Mouse (Mus musculus): ENCODE results near the gene Dnah8. TPM values are rescaled to one million over a fixed set of nuclear protein-coding genes. Genes with fewer than 3 reads are reported as not detected.

Gene Dnah8
- polyA plus RNA-seq, 1 experiment from 2014 or later, result 1.5 TPM

GRCm38 (mm10) chr17:30611221-30612074 is 12.7 kb upstream of the Dnah8 start:
- peak overlapping the region; percentile 66 for H3K4me3 ChIP-seq (ENCODE audit: low read depth, low read length)
- H3K4me2 ChIP-seq (ENCODE audit: low read depth, low read length), result peak overlapping the region; percentile 53
- H3K36me3 ChIP-seq (replicated peaks; ENCODE audit: control insufficient read depth, insufficient read depth, low read depth, low read length), result no peaks in the 10 kb centered on the region
- H3K9me3 ChIP-seq (replicated peaks; ENCODE audit: control insufficient read depth, low read length), result no peaks in the 10 kb centered on the region
- H3K27me3 ChIP-seq (ENCODE audit: control insufficient read depth, insufficient read depth, low read length), result no peaks in the 10 kb centered on the region
- no peaks in the 10 kb centered on the region; the same call in 1 of the 2 replicates for H3K4me1 ChIP-seq (ENCODE audit: control insufficient read depth, insufficient read depth, low read length)
- no peak overlapping the region for H3K27ac ChIP-seq (replicated peaks; ENCODE audit: low read depth, low read length)
- peak overlapping the region; percentile 81 for H3K9ac ChIP-seq (replicated peaks; ENCODE audit: low read length)
- WGBS, result 26% methylated on average over 18 of the region's 18 CpGs
- ATAC-seq (replicated peaks; ENCODE audit: insufficient number of reproducible peaks, low FRiP score, low TSS enrichment, low read depth), result no peak
- peak; percentile 3 for DNase-seq (ENCODE audit: low spot score)

GRCm38 (mm10) chr17:30612075-30612859 is 11.9 kb upstream of the Dnah8 start:
- DNase-seq (ENCODE audit: low spot score) (peak; percentile 95), ATAC-seq (replicated peaks; ENCODE audit: insufficient number of reproducible peaks, low FRiP score, low TSS enrichment, low read depth) (peak; percentile 100)
- Histone ChIP-seq H3K4me1 (ENCODE audit: control insufficient read depth, insufficient read depth, low read length) (no peaks in the 10 kb centered on the region; the same call in 1 of the 2 replicates), H3K27ac (replicated peaks; ENCODE audit: low read depth, low read length) (0 out of 2 replicates have a peak overlapping the region, but pooled peaks have one; percentile 16), H3K4me3 (ENCODE audit: low read depth, low read length) (peak overlapping the region; percentile 66), H3K36me3 (replicated peaks; ENCODE audit: control insufficient read depth, insufficient read depth, low read depth, low read length) (no peaks in the 10 kb centered on the region), H3K4me2 (ENCODE audit: low read depth, low read length) (peak overlapping the region; percentile 53), H3K9me3 (replicated peaks; ENCODE audit: control insufficient read depth, low read length) (no peaks in the 10 kb centered on the region), H3K9ac (replicated peaks; ENCODE audit: low read length) (peak overlapping the region; percentile 81), H3K27me3 (ENCODE audit: control insufficient read depth, insufficient read depth, low read length) (no peaks in the 10 kb centered on the region)
- under 1% methylated on average over 34 of the region's 34 CpGs for WGBS

DNA sequence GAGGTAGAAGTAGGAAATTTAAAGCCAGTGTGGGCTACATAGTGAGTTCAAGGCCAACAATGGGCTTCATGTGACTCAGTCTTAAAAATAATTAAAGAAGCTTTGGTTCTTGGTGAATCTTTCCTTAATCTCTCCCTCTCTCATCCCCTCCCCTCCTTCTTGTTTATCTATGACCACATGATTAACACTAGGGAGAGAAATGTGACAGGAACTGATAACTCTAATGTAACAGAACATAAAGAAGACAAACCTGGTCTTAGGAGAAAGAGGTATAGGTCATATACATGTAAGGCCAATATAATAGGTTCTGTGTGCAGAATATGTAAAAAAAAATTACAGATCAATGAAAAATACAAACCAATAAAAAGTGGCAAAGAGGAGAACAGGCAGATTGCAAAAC is 10.8 kb upstream of the Dnah8 start:
- Histone ChIP-seq H3K27me3 (ENCODE audit: control insufficient read depth, insufficient read depth, low read length) (no peaks in the 10 kb centered on the region), H3K36me3 (replicated peaks; ENCODE audit: control insufficient read depth, insufficient read depth, low read depth, low read length) (no peaks in the 10 kb centered on the region), H3K9ac (replicated peaks; ENCODE audit: low read length) (no peak overlapping the region), H3K4me3 (ENCODE audit: low read depth, low read length) (no peak overlapping the region), H3K27ac (replicated peaks; ENCODE audit: low read depth, low read length) (no peak overlapping the region), H3K4me1 (ENCODE audit: control insufficient read depth, insufficient read depth, low read length) (no peaks in the 10 kb centered on the region; the same call in 1 of the 2 replicates), H3K4me2 (ENCODE audit: low read depth, low read length) (no peak overlapping the region), H3K9me3 (replicated peaks; ENCODE audit: control insufficient read depth, low read length) (no peaks in the 10 kb centered on the region)
- DNase-seq (ENCODE audit: low spot score) (no peak), ATAC-seq (replicated peaks; ENCODE audit: insufficient number of reproducible peaks, low FRiP score, low TSS enrichment, low read depth) (no peak)

- Histone ChIP-seq H3K9me3 (replicated peaks; ENCODE audit: control insufficient read depth, low read length) (no peaks in the 10 kb centered on the region), H3K27me3 (ENCODE audit: control insufficient read depth, insufficient read depth, low read length) (no peaks in the 10 kb centered on the region), H3K4me2 (ENCODE audit: low read depth, low read length) (no peak overlapping the region), H3K4me1 (ENCODE audit: control insufficient read depth, insufficient read depth, low read length) (no peaks in the 10 kb centered on the region), H3K4me3 (ENCODE audit: low read depth, low read length) (no peak overlapping the region), H3K9ac (replicated peaks; ENCODE audit: low read length) (no peak overlapping the region), H3K27ac (replicated peaks; ENCODE audit: low read depth, low read length) (no peak overlapping the region), H3K36me3 (replicated peaks; ENCODE audit: control insufficient read depth, insufficient read depth, low read depth, low read length) (no peaks in the 10 kb centered on the region)
- DNase-seq (ENCODE audit: low spot score) (no peak), ATAC-seq (replicated peaks; ENCODE audit: insufficient number of reproducible peaks, low FRiP score, low TSS enrichment, low read depth) (no peak)
- 90% methylated on average over 5 of the region's 5 CpGs for WGBS
Observed at GRCm38 (mm10) chr17:30616203-30616602, 8.0 kb upstream of the Dnah8 start.

- Histone ChIP-seq H3K9ac (replicated peaks; ENCODE audit: low read length) (no peak overlapping the region), H3K4me2 (ENCODE audit: low read depth, low read length) (no peak overlapping the region), H3K27ac (replicated peaks; ENCODE audit: low read depth, low read length) (no peak overlapping the region), H3K9me3 (replicated peaks; ENCODE audit: control insufficient read depth, low read length) (no peaks in the 10 kb centered on the region), H3K4me3 (ENCODE audit: low read depth, low read length) (no peak overlapping the region), H3K27me3 (ENCODE audit: control insufficient read depth, insufficient read depth, low read length) (no peaks in the 10 kb centered on the region), H3K4me1 (ENCODE audit: control insufficient read depth, insufficient read depth, low read length) (no peaks in the 10 kb centered on the region), H3K36me3 (replicated peaks; ENCODE audit: control insufficient read depth, insufficient read depth, low read depth, low read length) (no peaks in the 10 kb centered on the region)
- no peak for DNase-seq (ENCODE audit: low spot score)
- 90% methylated on average over 3 of the region's 3 CpGs for WGBS
- no peak for ATAC-seq (replicated peaks; ENCODE audit: insufficient number of reproducible peaks, low FRiP score, low TSS enrichment, low read depth)
Observed at GRCm38 (mm10) chr17:30618136-30618891, 5.8 kb upstream of the Dnah8 start.

- no peaks in the 10 kb centered on the region for H3K36me3 ChIP-seq (replicated peaks; ENCODE audit: control insufficient read depth, insufficient read depth, low read depth, low read length)
- no peak overlapping the region for H3K9ac ChIP-seq (replicated peaks; ENCODE audit: low read length)
- 64% methylated on average over 2 of the region's 2 CpGs for WGBS
- ATAC-seq (replicated peaks; ENCODE audit: insufficient number of reproducible peaks, low FRiP score, low TSS enrichment, low read depth), result no peak
- H3K27ac ChIP-seq (replicated peaks; ENCODE audit: low read depth, low read length), result no peak overlapping the region
- H3K4me3 ChIP-seq (ENCODE audit: low read depth, low read length), result no peak overlapping the region
- H3K4me1 ChIP-seq (ENCODE audit: control insufficient read depth, insufficient read depth, low read length), result no peaks in the 10 kb centered on the region
- no peak for DNase-seq (ENCODE audit: low spot score)
- H3K4me2 ChIP-seq (ENCODE audit: low read depth, low read length), result no peak overlapping the region
- H3K27me3 ChIP-seq (ENCODE audit: control insufficient read depth, insufficient read depth, low read length), result no peaks in the 10 kb centered on the region
- H3K9me3 ChIP-seq (replicated peaks; ENCODE audit: control insufficient read depth, low read length), result no peaks in the 10 kb centered on the region
Observed at GRCm38 (mm10) chr17:30619153-30619552, 5.0 kb upstream of the Dnah8 start.

DNA sequence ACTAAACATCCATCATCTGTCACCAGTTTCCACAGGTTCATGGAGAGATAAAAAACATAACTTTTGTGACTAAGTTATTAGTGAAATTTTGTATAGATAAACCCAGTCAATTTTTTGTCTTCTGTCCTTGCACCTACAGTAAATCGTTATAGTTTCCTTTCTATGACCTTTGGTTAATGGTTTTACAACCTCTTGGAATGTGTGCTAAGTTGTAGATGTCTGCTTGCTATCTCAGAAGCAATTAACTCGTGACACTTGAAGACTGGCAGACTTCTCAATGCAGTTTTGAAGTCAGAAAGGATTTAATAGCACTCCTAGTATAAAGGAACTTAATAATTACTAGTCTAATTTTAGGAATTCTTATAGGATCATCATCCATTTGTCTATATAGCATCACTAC is 3.6 kb upstream of the Dnah8 start:
- Histone ChIP-seq H3K4me1 (ENCODE audit: control insufficient read depth, insufficient read depth, low read length) (no peaks in the 10 kb centered on the region), H3K4me3 (ENCODE audit: low read depth, low read length) (no peak overlapping the region), H3K36me3 (replicated peaks; ENCODE audit: control insufficient read depth, insufficient read depth, low read depth, low read length) (no peaks in the 10 kb centered on the region), H3K27ac (replicated peaks; ENCODE audit: low read depth, low read length) (no peak overlapping the region), H3K9ac (replicated peaks; ENCODE audit: low read length) (no peak overlapping the region), H3K27me3 (ENCODE audit: control insufficient read depth, insufficient read depth, low read length) (no peaks in the 10 kb centered on the region), H3K4me2 (ENCODE audit: low read depth, low read length) (no peak overlapping the region), H3K9me3 (replicated peaks; ENCODE audit: control insufficient read depth, low read length) (no peaks in the 10 kb centered on the region)
- DNase-seq (ENCODE audit: low spot score), result no peak
- no peak for ATAC-seq (replicated peaks; ENCODE audit: insufficient number of reproducible peaks, low FRiP score, low TSS enrichment, low read depth)
- WGBS, result 64% methylated on average over 2 of the region's 2 CpGs
